Mouse (Mus musculus) ZHBTc4 (cell line): ENCODE results near the gene Sepsecs.

ENCODE experiments used
- DNase-seq: peaks from one replicate; pipeline ENCODE4 v3.0.0-alpha.2; 2011; ENCODE audit warnings: low read depth, low spot score

The Sepsecs gene

GRCm38 (mm10) chr5:52643947-52644840, 25.3 kb downstream of the Sepsecs start:
- DNase-seq, result peak; percentile 87

GRCm38 (mm10) chr5:52641736-52642135, 27.8 kb downstream of the Sepsecs start:
- no peak for DNase-seq

GRCm38 (mm10) chr5:52638916-52639315, 30.6 kb downstream of the Sepsecs start:
- DNase-seq, result no peak

GRCm38 (mm10) chr5:52638006-52638405, 31.5 kb downstream of the Sepsecs start:
- DNase-seq, result no peak

GRCm38 (mm10) chr5:52636923-52637322, 32.6 kb downstream of the Sepsecs start:
- no peak for DNase-seq

- no peak for DNase-seq
These were observed 33.3 kb downstream of the Sepsecs start for GRCm38 (mm10) chr5:52636025-52636755.

- DNase-seq, result peak; percentile 80
These were observed 35.5 kb downstream of the Sepsecs start for GRCm38 (mm10) chr5:52634017-52634416.

- DNase-seq, result no peak
These were observed 39.0 kb downstream of the Sepsecs start for GRCm38 (mm10) chr5:52630541-52630940.

- no peak for DNase-seq
These were observed 40.3 kb downstream of the Sepsecs start for GRCm38 (mm10) chr5:52629214-52629613.

GRCm38 (mm10) chr5:52628783-52629182, 40.7 kb downstream of the Sepsecs start:
- DNase-seq, result no peak

- DNase-seq, result no peak
These were observed 41.8 kb downstream of the Sepsecs start for GRCm38 (mm10) chr5:52627713-52628112.

- peak; percentile 15 for DNase-seq
These were observed 43.4 kb downstream of the Sepsecs start for GRCm38 (mm10) chr5:52626092-52626491.

GRCm38 (mm10) chr5:52624956-52625355, 44.6 kb downstream of the Sepsecs start:
- DNase-seq, result no peak

GRCm38 (mm10) chr5:52623099-52623498, 46.4 kb downstream of the Sepsecs start:
- DNase-seq, result no peak

- peak; percentile 43 for DNase-seq
These were observed 50.9 kb downstream of the Sepsecs start for GRCm38 (mm10) chr5:52618348-52619270.

- no peak for DNase-seq
These were observed 51.7 kb downstream of the Sepsecs start for GRCm38 (mm10) chr5:52617711-52618347.

GRCm38 (mm10) chr5:52616549-52616948, 53.0 kb downstream of the Sepsecs start:
- peak; percentile 15 for DNase-seq

GRCm38 (mm10) chr5:52615421-52615820, 54.1 kb downstream of the Sepsecs start:
- DNase-seq, result peak; percentile 49

GRCm38 (mm10) chr5:52614686-52615085, 54.8 kb downstream of the Sepsecs start:
- peak; percentile 55 for DNase-seq

- no peak for DNase-seq
These were observed 56.7 kb downstream of the Sepsecs start for GRCm38 (mm10) chr5:52612776-52613175.

- no peak for DNase-seq
These were observed 58.1 kb downstream of the Sepsecs start for GRCm38 (mm10) chr5:52611315-52611895.
